Comparison of ENCODE assay signal across 9 mouse cellular contexts in the genomic region with DNA sequence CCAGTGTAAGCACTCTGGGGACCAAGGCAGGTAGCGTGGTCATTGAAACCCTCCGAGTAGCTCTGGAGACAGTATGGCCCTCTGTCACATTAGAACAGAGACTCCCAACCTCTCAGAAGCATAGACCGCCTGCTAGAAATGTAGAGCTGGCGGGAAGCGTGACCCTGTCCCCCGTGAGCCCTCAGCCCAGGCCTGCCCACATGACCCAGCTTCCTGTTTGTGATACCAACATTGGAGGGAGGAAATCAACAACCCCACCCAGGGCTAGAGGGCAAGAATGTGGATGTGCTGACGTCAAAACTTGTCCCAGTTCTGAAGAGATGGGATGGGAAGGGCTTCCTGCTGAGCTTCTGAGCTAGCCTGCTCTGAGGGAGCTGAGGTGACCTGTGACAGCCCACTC. TPM values are rescaled to one million over a fixed set of nuclear protein-coding genes. Genes with fewer than 3 reads are reported as not detected.
DNase-seq lines count a peak whose midpoint lies in the region; ATAC-seq and TF ChIP-seq lines count a peak whose summit lies in the region.
"Had no signal": no experiment of that assay in that cellular context is flagged by ENCODE, and none has a peak within 500 bp of the region (broad histone marks: within the 10 kb centered on the region; RNA-seq: fewer than 3 reads in every experiment).

No protein-coding gene starts in this region.

- WGBS in midbrain, embryonic 16.5 days = 72% methylated on average over 7 of the region's 7 CpGs
- 77% methylated on average over 7 of the region's 7 CpGs for WGBS in midbrain, embryonic 14.5 days
- 67% methylated on average over 7 of the region's 7 CpGs for WGBS in heart, embryonic 14.5 days
- 58% methylated on average over 7 of the region's 7 CpGs for WGBS in stomach, postnatal 0 days

- 0 out of 2 replicates have a peak overlapping the region, but pooled peaks have one; percentile 6 for H3K9ac ChIP-seq in midbrain, embryonic 16.5 days (ENCODE audit: low read depth, low read length)
- no peak overlapping the region for H3K9ac ChIP-seq in midbrain, embryonic 14.5 days (replicated peaks; ENCODE audit: low read length)
- H3K9ac ChIP-seq in heart, embryonic 14.5 days (ENCODE audit: low read length) = no peak overlapping the region
- H3K9ac ChIP-seq in stomach, postnatal 0 days (ENCODE audit: low read length) = no peak overlapping the region
- H3K9ac ChIP-seq: limb, embryonic 13.5 days had no signal

- no peaks in the 10 kb centered on the region for H3K36me3 ChIP-seq in midbrain, embryonic 16.5 days (ENCODE audit: control insufficient read depth, insufficient read depth, low read length)
- H3K36me3 ChIP-seq in midbrain, embryonic 14.5 days (ENCODE audit: control insufficient read depth, insufficient read depth, low read length) = no peaks in the 10 kb centered on the region
- H3K36me3 ChIP-seq in heart, embryonic 14.5 days (ENCODE audit: control insufficient read depth, insufficient read depth, low read length) = no peaks in the 10 kb centered on the region
- H3K36me3 ChIP-seq in stomach, postnatal 0 days (ENCODE audit: control insufficient read depth, insufficient read depth, low read length) = no peaks in the 10 kb centered on the region
- H3K36me3 ChIP-seq: limb, embryonic 13.5 days had no signal

- no peak overlapping the region for H3K4me3 ChIP-seq in midbrain, embryonic 16.5 days (ENCODE audit: low read depth, low read length)
- no peak overlapping the region for H3K4me3 ChIP-seq in midbrain, embryonic 14.5 days (replicated peaks; ENCODE audit: low read depth, low read length)
- H3K4me3 ChIP-seq in heart, embryonic 14.5 days (ENCODE audit: control insufficient read depth in 1 of 2, insufficient read depth in 1 of 2, low read depth in 1 of 2, low read length in 2 of 2) = no peak overlapping the region
- H3K4me3 ChIP-seq in stomach, postnatal 0 days (ENCODE audit: low read depth, low read length) = no peak overlapping the region
- H3K4me3 ChIP-seq: limb, embryonic 13.5 days had no signal

- TF ChIP-seq EP300 in stomach, postnatal 0 days (optimal IDR thresholded peaks at IDR 0.05) = no peak

- no peaks in the 10 kb centered on the region for H3K9me3 ChIP-seq in midbrain, embryonic 16.5 days (replicated peaks; ENCODE audit: control insufficient read depth, low read length, poor library complexity, severe bottlenecking)
- no peaks in the 10 kb centered on the region for H3K9me3 ChIP-seq in midbrain, embryonic 14.5 days (ENCODE audit: control insufficient read depth, low read length)
- no peaks in the 10 kb centered on the region for H3K9me3 ChIP-seq in heart, embryonic 14.5 days (ENCODE audit: control insufficient read depth, low read length)
- no peaks in the 10 kb centered on the region for H3K9me3 ChIP-seq in stomach, postnatal 0 days (ENCODE audit: control insufficient read depth, low read length)
- H3K9me3 ChIP-seq: limb, embryonic 13.5 days had no signal

- peaks cover 7% of the 10 kb centered on the region; the same call in 1 of the 2 replicates for H3K27me3 ChIP-seq in midbrain, embryonic 16.5 days (ENCODE audit: control insufficient read depth, insufficient read depth, low read depth, low read length)
- no peaks in the 10 kb centered on the region for H3K27me3 ChIP-seq in midbrain, embryonic 14.5 days (ENCODE audit: control insufficient read depth, insufficient read depth, low read length)
- H3K27me3 ChIP-seq in heart, embryonic 14.5 days (ENCODE audit: control insufficient read depth, insufficient read depth, low read length) = no peaks in the 10 kb centered on the region
- H3K27me3 ChIP-seq in stomach, postnatal 0 days (ENCODE audit: control insufficient read depth, insufficient read depth, low read length) = no peaks in the 10 kb centered on the region

- peaks cover 6% of the 10 kb centered on the region for H3K4me1 ChIP-seq in midbrain, embryonic 16.5 days (ENCODE audit: control insufficient read depth, insufficient read depth, low read length)
- H3K4me1 ChIP-seq in midbrain, embryonic 14.5 days (ENCODE audit: control insufficient read depth, insufficient read depth, low read length) = no peaks in the 10 kb centered on the region
- peaks cover 11 to 14% of the 10 kb centered on the region in 2 experiments for H3K4me1 ChIP-seq in heart, embryonic 14.5 days (ENCODE audit: control insufficient read depth in 2 of 2, insufficient read depth in 2 of 2, low read length in 2 of 2)
- no peaks in the 10 kb centered on the region for H3K4me1 ChIP-seq in stomach, postnatal 0 days (replicated peaks; ENCODE audit: control insufficient read depth, insufficient read depth)

- TF ChIP-seq CTCF in stomach, postnatal 0 days (IDR thresholded peaks at IDR 0.05; ENCODE audit: low read depth) = no peak

- ATAC-seq in midbrain, embryonic 16.5 days = no peak
- ATAC-seq in midbrain, embryonic 14.5 days (ENCODE audit: low FRiP score, low TSS enrichment) = no peak
- ATAC-seq in heart, embryonic 14.5 days (ENCODE audit: insufficient number of reproducible peaks, insufficient read depth, low FRiP score, low read depth) = peak; percentile 35
- 0 out of 2 replicates have a peak, but pooled peaks have one; percentile 21 for ATAC-seq in stomach, postnatal 0 days (ENCODE audit: low FRiP score, low TSS enrichment)

- H3K27ac ChIP-seq in midbrain, embryonic 16.5 days (ENCODE audit: low read length) = no peak overlapping the region
- no peak overlapping the region for H3K27ac ChIP-seq in midbrain, embryonic 14.5 days (replicated peaks; ENCODE audit: low read depth, low read length)
- peak overlapping the region; percentile 19 to 37; a peak in 2 of 4 replicates for H3K27ac ChIP-seq in heart, embryonic 14.5 days (replicated peaks in 1 of 2; ENCODE audit: control insufficient read depth in 1 of 2, insufficient read depth in 1 of 2, low read depth in 2 of 2, low read length in 2 of 2)
- peak overlapping the region; percentile 45; the same call in 1 of the 2 replicates for H3K27ac ChIP-seq in stomach, postnatal 0 days (replicated peaks)
- H3K27ac ChIP-seq: limb, embryonic 13.5 days had no signal

- H3K4me2 ChIP-seq in midbrain, embryonic 16.5 days (ENCODE audit: low read length) = no peak overlapping the region
- H3K4me2 ChIP-seq in midbrain, embryonic 14.5 days (ENCODE audit: low read length) = no peak overlapping the region
- no peak overlapping the region for H3K4me2 ChIP-seq in heart, embryonic 14.5 days (ENCODE audit: low read length)
- H3K4me2 ChIP-seq in stomach, postnatal 0 days (replicated peaks; ENCODE audit: low read depth) = no peak overlapping the region
- H3K4me2 ChIP-seq: limb, embryonic 13.5 days had no signal

- no peak for DNase-seq in midbrain, embryonic 14.5 days
- DNase-seq in liver = peak; percentile 24
- no peak for DNase-seq in stomach, postnatal 0 days (ENCODE audit: low spot score)
- DNase-seq in frontal cortex, postnatal 36 days (ENCODE audit: low spot score in 2 of 2) = no peak
- DNase-seq in layer of hippocampus, adult 9-11 months = no peak
- no peak for DNase-seq in testis, postnatal 14 days (ENCODE audit: low spot score)

RNA-seq across cellular contexts. Expression of a gene that starts 50.3 kb away (rescaled TPM):
- polyA plus RNA-seq in midbrain, embryonic 16.5 days (2015; fragmentation: Nextera tagmentation; extraction: Ambion mirVana) = 2.0 and 2.3 TPM in 2 replicates
- polyA plus RNA-seq in midbrain, embryonic 14.5 days (2014; fragmentation: Nextera tagmentation; extraction: Ambion mirVana) = 1.6 and 3.6 TPM in 2 replicates
- polyA plus RNA-seq in heart, embryonic 14.5 days (2014; fragmentation: Nextera tagmentation; extraction: Ambion mirVana) = 4.5 and 4.6 TPM in 2 replicates
- 1.1 and 1.4 TPM in 2 replicates for polyA plus RNA-seq in stomach, postnatal 0 days (2015; fragmentation: Nextera tagmentation; extraction: Ambion mirVana)

Comparison
In these comparisons a context has a peak if more than half of its experiments do, and no peak if none do; other contexts are left out.
1. ATAC-seq: peak in heart, embryonic 14.5 days (single experiment) and stomach, postnatal 0 days (single experiment); none in midbrain, embryonic 16.5 days (single experiment) and midbrain, embryonic 14.5 days (single experiment).
2. H3K27ac ChIP-seq: peak in heart, embryonic 14.5 days (2 of 2) and stomach, postnatal 0 days (single experiment); none in midbrain, embryonic 16.5 days (single experiment) and midbrain, embryonic 14.5 days (single experiment).